Mouse (Mus musculus) midbrain, postnatal 0 days (tissue): ENCODE measurements at regions not wholly inside any gene's neighbourhood (a gene's known extent, or its start where the extent isn't known, plus 50 kb on each side); places are given as distances from the start of the nearest gene placed in this dataset.

Experiments used
- ATAC-seq: fragments of 200-750 bp; cut with Nextera tagmentation; 2 replicates; pipeline ENCODE4 v1.8.0; 2017; ENCODE audit warnings: moderate number of reproducible peaks, mild to moderate bottlenecking, moderate TSS enrichment, moderate library complexity; ENCODE audit not compliant: low FRiP score
- DNase-seq: peaks from one replicate; pipeline ENCODE4 v3.0.0-alpha.2; 2015; ENCODE audit warnings: low spot score
- H3K27ac ChIP-seq: fragments of 300-500 bp; sonication (generic); 2 replicates; pipeline ENCODE4 v1.5.1; 2014; ENCODE audit warnings: low read depth, mild to moderate bottlenecking, low read length, mixed read lengths
- H3K27me3 ChIP-seq: fragments of 300-500 bp; sonication (generic); 2 replicates; pipeline ENCODE4 v1.6.1; 2014; ENCODE audit warnings: low read length, control low read depth, mixed read lengths; ENCODE audit not compliant: insufficient read depth
- H3K36me3 ChIP-seq: fragments of 300-500 bp; sonication (generic); 2 replicates; pipeline ENCODE4 v1.6.1; 2014; ENCODE audit warnings: low read length, control low read depth, mixed read lengths; ENCODE audit not compliant: insufficient read depth
- H3K4me1 ChIP-seq: fragments of 300-500 bp; sonication (generic); 2 replicates; pipeline ENCODE4 v1.6.1; 2014; ENCODE audit warnings: mild to moderate bottlenecking, control low read depth, antibody characterized with exemption, low read length, mixed read lengths; ENCODE audit not compliant: insufficient read depth
- H3K4me2 ChIP-seq: fragments of 300-500 bp; sonication (generic); 2 replicates; pipeline ENCODE4 v1.6.1; 2014; ENCODE audit warnings: low read depth, mild to moderate bottlenecking, low read length, mixed read lengths; ENCODE audit not compliant: poor library complexity, severe bottlenecking
- H3K4me3 ChIP-seq: fragments of 300-500 bp; sonication (generic); 2 replicates; pipeline ENCODE4 v1.5.1; 2014; ENCODE audit warnings: low read depth, mild to moderate bottlenecking, low read length, moderate library complexity
- H3K9ac ChIP-seq: fragments of 300-500 bp; sonication (generic); replicated peaks from 2 replicates; pipeline ENCODE4 v1.6.1; 2014; ENCODE audit warnings: mild to moderate bottlenecking, low read length, moderate library complexity, mixed read lengths; ENCODE audit not compliant: poor library complexity, severe bottlenecking
- H3K9me3 ChIP-seq: fragments of 300-500 bp; sonication (generic); 2 replicates; pipeline ENCODE4 v1.6.1; 2016; ENCODE audit warnings: low read length, control low read depth
- CTCF ChIP-seq: IDR thresholded peaks from 2 replicates; pipeline ENCODE4 v1.5.1; 2016; ENCODE audit warnings: antibody characterized with exemption, mild to moderate bottlenecking
- WGBS: fragments of 180-500 bp; shearing (Covaris S2); extraction: QIAGEN DNeasy Blood & Tissue Kit; methylation state at CpG from one replicate; pipeline ENCODE4 v1.1.7; 2014; 5-methylcytosine and 5-hydroxymethylcytosine counted together

GRCm38 (mm10) chrX:117272809-117273208 lies 258.3 kb downstream of the H2afb1 start:
- Histone ChIP-seq H3K4me1 (no peaks in the 10 kb centered on the region), H3K36me3 (no peaks in the 10 kb centered on the region), H3K4me2 (no peak overlapping the region), H3K4me3 (no peak overlapping the region), H3K27me3 (no peaks in the 10 kb centered on the region), H3K27ac (no peak overlapping the region), H3K9ac (no peak overlapping the region), H3K9me3 (no peaks in the 10 kb centered on the region)
- no peak for TF ChIP-seq CTCF
- WGBS = 90% methylated on average over 3 of the region's 3 CpGs
- DNase-seq (no peak), ATAC-seq (no peak)

DNA sequence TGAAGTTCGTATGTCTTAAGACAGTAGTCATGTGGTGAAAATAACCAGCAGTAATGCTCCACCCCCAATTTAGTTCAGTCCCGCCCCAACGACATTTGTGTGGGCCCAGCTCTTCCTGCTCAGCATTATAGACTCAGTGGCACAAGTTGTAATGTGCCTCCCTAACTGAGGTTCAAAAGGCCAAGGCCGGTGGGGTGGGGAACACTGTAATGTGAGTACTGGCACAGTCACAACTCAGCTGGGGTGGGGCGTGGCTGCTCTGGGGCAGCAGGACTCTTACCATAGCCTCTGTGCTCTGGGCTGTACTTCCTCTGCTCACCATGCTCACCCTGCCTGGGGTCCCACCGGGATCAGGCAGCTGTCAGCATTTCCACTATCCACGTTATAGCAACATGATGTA lies 283.9 kb downstream of the H2afb1 start:
- H3K4me2 ChIP-seq = no peak overlapping the region
- no peak for TF ChIP-seq CTCF
- WGBS = 79% methylated on average over 7 of the region's 7 CpGs
- no peak overlapping the region for H3K4me3 ChIP-seq
- H3K9ac ChIP-seq = no peak overlapping the region
- no peaks in the 10 kb centered on the region for H3K36me3 ChIP-seq
- H3K27ac ChIP-seq = no peak overlapping the region
- DNase-seq (no peak), ATAC-seq (no peak)
- no peaks in the 10 kb centered on the region for H3K27me3 ChIP-seq
- no peaks in the 10 kb centered on the region for H3K4me1 ChIP-seq
- H3K9me3 ChIP-seq = no peaks in the 10 kb centered on the region

- no peaks in the 10 kb centered on the region for H3K27me3 ChIP-seq
- H3K36me3 ChIP-seq = no peaks in the 10 kb centered on the region
- no peak overlapping the region for H3K4me2 ChIP-seq
- no peak for TF ChIP-seq CTCF
- H3K9ac ChIP-seq = no peak overlapping the region
- no peak overlapping the region for H3K4me3 ChIP-seq
- WGBS = 12% methylated on average over 2 of the region's 2 CpGs
- ATAC-seq = no peak
- DNase-seq = peak; percentile 2
- H3K4me1 ChIP-seq = no peaks in the 10 kb centered on the region
- H3K27ac ChIP-seq = no peak overlapping the region
- H3K9me3 ChIP-seq = no peaks in the 10 kb centered on the region
These were observed 285.2 kb downstream of the H2afb1 start for GRCm38 (mm10) chrX:117299697-117300192.
